Mouse (Mus musculus) heart, embryonic 14.5 days (tissue): ENCODE measurements around the gene Zfp979. TPM values are rescaled to one million over a fixed set of nuclear protein-coding genes. Genes with fewer than 3 reads are reported as not detected.

Source experiments
- ATAC-seq: fragments of 200-750 bp; cut with Nextera tagmentation; 2 replicates; pipeline ENCODE4 v1.8.0; 2017; ENCODE audit warnings: low read depth, moderate TSS enrichment; ENCODE audit not compliant: insufficient number of reproducible peaks, insufficient read depth, low FRiP score
- H3K27ac ChIP-seq, 2 experiments: fragments of 200-500 bp in 1 of 2; fragments of 300-500 bp in 1 of 2; sonication (generic) in 1 of 2; replicated peaks in 1 of 2; 2 replicates each; pipeline ENCODE4 v1.5.1; 2012 to 2014; ENCODE audit warnings: low read depth in 2 of 2, low read length in 2 of 2, control low read depth in 1 of 2, mild to moderate bottlenecking in 1 of 2, mixed read lengths in 1 of 2; ENCODE audit not compliant: control insufficient read depth in 1 of 2, insufficient read depth in 1 of 2
- H3K27me3 ChIP-seq: fragments of 300-500 bp; sonication (generic); 2 replicates; pipeline ENCODE4 v1.6.1; 2014; ENCODE audit warnings: mild to moderate bottlenecking, low read length, control low read depth; ENCODE audit not compliant: control insufficient read depth, insufficient read depth
- H3K36me3 ChIP-seq: fragments of 300-500 bp; sonication (generic); 2 replicates; pipeline ENCODE4 v1.6.1; 2014; ENCODE audit warnings: mild to moderate bottlenecking, control low read depth, low read length, mixed read lengths; ENCODE audit not compliant: control insufficient read depth, insufficient read depth
- H3K4me1 ChIP-seq, 2 experiments: fragments of 200-500 bp in 1 of 2; fragments of 300-500 bp in 1 of 2; sonication (generic) in 1 of 2; 2 replicates each; pipeline ENCODE4 v1.6.1; 2012 to 2014; ENCODE audit warnings: low read length in 2 of 2, control low read depth in 1 of 2, mixed read lengths in 1 of 2; ENCODE audit not compliant: control insufficient read depth in 2 of 2, insufficient read depth in 2 of 2
- H3K4me2 ChIP-seq: fragments of 300-500 bp; sonication (generic); 2 replicates; pipeline ENCODE4 v1.6.1; 2014; ENCODE audit warnings: mild to moderate bottlenecking, low read length
- H3K4me3 ChIP-seq, 2 experiments: fragments of 200-500 bp in 1 of 2; fragments of 300-500 bp in 1 of 2; sonication (generic) in 1 of 2; 2 replicates each; pipeline ENCODE4 v1.5.1; 2012 to 2014; ENCODE audit warnings: low read length in 2 of 2, mild to moderate bottlenecking in 2 of 2, control low read depth in 1 of 2, low read depth in 1 of 2, moderate library complexity in 1 of 2; ENCODE audit not compliant: control insufficient read depth in 1 of 2, insufficient read depth in 1 of 2
- H3K9ac ChIP-seq: fragments of 300-500 bp; sonication (generic); 2 replicates; pipeline ENCODE4 v1.6.1; 2014; ENCODE audit warnings: mild to moderate bottlenecking, low read length
- H3K9me3 ChIP-seq: fragments of 300-500 bp; sonication (generic); 2 replicates; pipeline ENCODE4 v1.6.1; 2016; ENCODE audit warnings: low read length, control low read depth; ENCODE audit not compliant: control insufficient read depth
- WGBS: fragments of 180-500 bp; shearing (Covaris S2); extraction: QIAGEN DNeasy Blood & Tissue Kit; methylation state at CpG from one replicate; pipeline ENCODE4 v1.1.7; 2014; 5-methylcytosine and 5-hydroxymethylcytosine counted together
- polyA plus RNA-seq: library from polyadenylated mRNA; unstranded; fragments of >200 nt; fragmentation: Nextera tagmentation; extraction: Ambion mirVana; gene quantifications from 2 replicates; pipeline ENCODE4 v1.2.1, GENCODE M21; 2014

Zfp979 gene
- polyA plus RNA-seq, 1 experiment from 2014 or later = 4.1 TPM

GRCm38 (mm10) chr4:147565426-147566220, 76.7 kb downstream of the Zfp979 start:
- WGBS = 61% methylated on average over 6 of the region's 6 CpGs
- no peaks in the 10 kb centered on the region for H3K27me3 ChIP-seq
- ATAC-seq = peak; percentile 35; the same call in 1 of the 2 replicates
- no peak overlapping the region for H3K9ac ChIP-seq
- no peak overlapping the region for H3K27ac ChIP-seq
- H3K4me2 ChIP-seq = no peak overlapping the region
- H3K4me3 ChIP-seq = no peak overlapping the region
- H3K4me1 ChIP-seq = no peaks in the 10 kb centered on the region
- peaks cover 6% of the 10 kb centered on the region; the same call in 1 of the 2 replicates for H3K9me3 ChIP-seq
- no peaks in the 10 kb centered on the region for H3K36me3 ChIP-seq

Other genes with a start within 250 kb of the Zfp979 start
- gene Zfp982, start 150.1 kb downstream of the Zfp979 start, polyA plus RNA-seq = 6.1 and 8.8 TPM in 2 replicates
- 0.32 and 0.36 TPM in 2 replicates for gene Gm16503, start 102.3 kb downstream of the Zfp979 start, polyA plus RNA-seq
- gene Zfp985, start 89.2 kb downstream of the Zfp979 start, polyA plus RNA-seq = not detected in 2 replicates
- not detected in 2 replicates for gene Zfp534, start 60.0 kb upstream of the Zfp979 start, polyA plus RNA-seq
- 10.2 and 10.3 TPM in 2 replicates for gene Zfp984, start 167.3 kb upstream of the Zfp979 start, polyA plus RNA-seq
- 3.9 and 4.4 TPM in 2 replicates for gene Zfp933, start 205.9 kb upstream of the Zfp979 start, polyA plus RNA-seq
- gene Miip, start 226.3 kb upstream of the Zfp979 start, polyA plus RNA-seq = 18.9 and 23.0 TPM in 2 replicates
- gene Fv1, start 226.5 kb upstream of the Zfp979 start, polyA plus RNA-seq = 8.8 and 9.2 TPM in 2 replicates